Mouse (Mus musculus) megakaryocyte, embryonic 14.5 days (primary cell): ENCODE data around the gene Igsf9. TPM values are rescaled to one million over a fixed set of nuclear protein-coding genes. Genes with fewer than 3 reads are reported as not detected.

ENCODE experiments used
- H3K27me3 ChIP-seq: replicated peaks from 2 replicates; pipeline ENCODE3; 2012; ENCODE audit warnings: inconsistent platforms
- H3K36me3 ChIP-seq: replicated peaks from 2 replicates; pipeline ENCODE3; 2012; ENCODE audit warnings: low read length, inconsistent platforms, mixed read lengths
- H3K4me1 ChIP-seq: 2 replicates; pipeline ENCODE4 v1.6.1; 2012; ENCODE audit warnings: inconsistent platforms
- H3K4me3 ChIP-seq: replicated peaks from 2 replicates; pipeline ENCODE3; 2012; ENCODE audit warnings: moderate library complexity, mild to moderate bottlenecking, inconsistent platforms
- H3K9me3 ChIP-seq: 2 replicates; pipeline ENCODE4 v1.6.1; 2012; ENCODE audit warnings: inconsistent platforms
- FLI1 ChIP-seq: IDR thresholded peaks from 2 replicates; pipeline ENCODE4 v1.6.1; 2012; ENCODE audit warnings: low read length, inconsistent platforms, mixed read lengths
- GATA1 ChIP-seq: IDR thresholded peaks from 3 replicates; pipeline ENCODE4 v1.6.1; 2012; ENCODE audit warnings: mixed read lengths, low read length, inconsistent platforms, borderline replicate concordance
- polyA plus RNA-seq: library from polyadenylated mRNA; stranded (reverse); fragments of >175 nt; gene quantifications from 2 replicates; pipeline ENCODE4 v1.2.3, GENCODE M21; 2012; ENCODE audit warnings: low replicate concordance; ENCODE audit not compliant: insufficient read depth

The Igsf9 gene
- polyA plus RNA-seq, 1 experiment = 0.41 TPM

- peaks cover 100% of the 10 kb centered on the region for H3K4me1 ChIP-seq
Measured at GRCm38 (mm10) chr1:172510421-172510972, 28.9 kb downstream of the Igsf9 start.

GRCm38 (mm10) chr1:172512962-172513361, 31.4 kb downstream of the Igsf9 start:
- Histone ChIP-seq H3K4me1 (peaks cover 88% of the 10 kb centered on the region), H3K27me3 (no peaks in the 10 kb centered on the region), H3K36me3 (peaks cover 49% of the 10 kb centered on the region), H3K4me3 (peak overlapping the region; percentile 91), H3K9me3 (peaks cover 5% of the 10 kb centered on the region; the same call in 1 of the 2 replicates)
- TF ChIP-seq GATA1 (no peak), FLI1 (peak; percentile 87)

More at GRCm38 (mm10) chr1:172510421-172510972, 28.9 kb downstream of the Igsf9 start:
- Histone ChIP-seq H3K9me3 (no peaks in the 10 kb centered on the region), H3K4me3 (no peak overlapping the region), H3K27me3 (no peaks in the 10 kb centered on the region), H3K36me3 (peaks cover 64% of the 10 kb centered on the region)
- no peak for TF ChIP-seq FLI1
- TF ChIP-seq GATA1 = no peak

DNA sequence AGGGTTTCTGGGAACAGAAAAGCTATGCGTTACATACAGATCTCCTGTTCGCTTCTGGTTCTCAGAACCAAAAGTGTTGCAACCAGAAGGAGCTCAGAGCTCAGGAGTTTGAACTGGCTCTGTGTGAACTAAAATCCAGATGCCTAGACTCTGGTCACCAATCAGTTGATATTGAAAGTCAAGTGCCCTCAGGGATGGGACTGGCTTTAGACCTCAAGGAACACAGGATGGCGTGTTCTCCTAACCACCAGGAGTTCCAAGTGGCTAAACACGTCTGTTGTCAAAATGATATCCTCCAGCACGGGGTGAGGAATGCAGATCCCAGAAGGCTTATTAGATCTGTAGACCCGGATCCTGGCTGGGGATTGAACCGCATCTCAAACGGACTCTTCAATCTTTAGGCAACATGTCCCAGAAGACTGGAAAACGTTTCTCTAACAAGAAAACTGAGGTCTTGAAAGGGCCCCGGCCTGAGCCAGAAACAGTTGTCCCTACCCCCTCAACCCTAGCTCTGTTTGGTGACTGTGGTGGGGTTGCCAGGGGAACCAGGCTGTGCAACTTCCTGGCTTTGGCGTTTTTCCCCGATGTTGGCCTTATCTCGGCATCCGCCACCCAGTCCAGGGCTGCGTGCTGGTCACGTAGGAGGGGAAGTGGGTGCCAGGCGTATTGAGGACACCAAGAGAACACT, 32.1 kb downstream of the Igsf9 start:
- no peaks in the 10 kb centered on the region for H3K27me3 ChIP-seq
- peaks cover 42% of the 10 kb centered on the region for H3K36me3 ChIP-seq
- peaks cover 81% of the 10 kb centered on the region for H3K4me1 ChIP-seq
- peak; percentile 81; the same call in 1 of the 2 replicates for TF ChIP-seq FLI1
- TF ChIP-seq GATA1 = peak; percentile 95
- H3K4me3 ChIP-seq = peak overlapping the region; percentile 91
- peaks cover 5% of the 10 kb centered on the region; the same call in 1 of the 2 replicates for H3K9me3 ChIP-seq

GRCm38 (mm10) chr1:172514213-172514529, 32.6 kb downstream of the Igsf9 start:
- TF ChIP-seq GATA1 (no peak), FLI1 (no peak)
- Histone ChIP-seq H3K9me3 (peaks cover 5% of the 10 kb centered on the region; the same call in 1 of the 2 replicates), H3K27me3 (no peaks in the 10 kb centered on the region), H3K4me1 (peaks cover 79% of the 10 kb centered on the region), H3K4me3 (peak overlapping the region; percentile 91), H3K36me3 (peaks cover 37% of the 10 kb centered on the region)

- Histone ChIP-seq H3K4me1 (peaks cover 79% of the 10 kb centered on the region), H3K4me3 (peak overlapping the region; percentile 91), H3K9me3 (peaks cover 5% of the 10 kb centered on the region; the same call in 1 of the 2 replicates), H3K36me3 (peaks cover 32% of the 10 kb centered on the region), H3K27me3 (no peaks in the 10 kb centered on the region)
- TF ChIP-seq FLI1 = no peak
- no peak for TF ChIP-seq GATA1
Measured at GRCm38 (mm10) chr1:172514551-172515268, 33.1 kb downstream of the Igsf9 start.

GRCm38 (mm10) chr1:172515396-172515795, 33.8 kb downstream of the Igsf9 start:
- peaks cover 26% of the 10 kb centered on the region for H3K36me3 ChIP-seq
- TF ChIP-seq FLI1 = no peak
- no peak for TF ChIP-seq GATA1
- peaks cover 5% of the 10 kb centered on the region; the same call in 1 of the 2 replicates for H3K9me3 ChIP-seq
- H3K27me3 ChIP-seq = no peaks in the 10 kb centered on the region
- peak overlapping the region; percentile 84 for H3K4me3 ChIP-seq
- H3K4me1 ChIP-seq = peaks cover 79% of the 10 kb centered on the region

DNA sequence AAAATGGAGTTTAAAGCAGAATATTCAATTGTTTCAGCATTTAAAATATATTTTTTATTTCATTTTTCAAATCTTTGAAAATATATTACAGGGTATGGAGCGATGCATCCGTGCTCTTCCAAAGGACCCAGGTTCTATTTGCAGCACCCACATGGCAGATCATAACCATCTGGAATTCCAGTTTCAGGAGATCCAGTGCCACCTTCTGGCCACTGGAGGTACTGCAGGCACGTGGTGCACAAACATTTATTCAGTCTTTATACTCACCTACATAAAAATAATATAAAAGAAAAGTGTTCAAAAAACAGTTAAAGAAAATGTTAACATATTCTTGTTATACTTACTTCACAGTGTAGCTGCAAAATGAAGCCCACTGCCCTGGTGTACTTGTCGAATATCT, 36.4 kb downstream of the Igsf9 start:
- TF ChIP-seq GATA1 = no peak
- TF ChIP-seq FLI1 = no peak
- Histone ChIP-seq H3K36me3 (peaks cover 10% of the 10 kb centered on the region), H3K4me1 (peaks cover 70% of the 10 kb centered on the region), H3K9me3 (peaks cover 5% of the 10 kb centered on the region; the same call in 1 of the 2 replicates), H3K4me3 (no peak overlapping the region), H3K27me3 (no peaks in the 10 kb centered on the region)

GRCm38 (mm10) chr1:172519644-172520043, 38.1 kb downstream of the Igsf9 start:
- H3K4me1 ChIP-seq = peaks cover 62% of the 10 kb centered on the region
- no peak for TF ChIP-seq GATA1
- no peak for TF ChIP-seq FLI1
- no peaks in the 10 kb centered on the region for H3K27me3 ChIP-seq
- peaks cover 10% of the 10 kb centered on the region for H3K36me3 ChIP-seq
- no peak overlapping the region for H3K4me3 ChIP-seq
- H3K9me3 ChIP-seq = peaks cover 5% of the 10 kb centered on the region; the same call in 1 of the 2 replicates

GRCm38 (mm10) chr1:172520576-172521440, 39.2 kb downstream of the Igsf9 start, which contains the start of gene Cfap45:
Cfap45 (plus strand) TSS chr1:172520801.
- no peaks in the 10 kb centered on the region for H3K27me3 ChIP-seq
- peaks cover 10% of the 10 kb centered on the region for H3K36me3 ChIP-seq
- H3K4me1 ChIP-seq = peaks cover 62% of the 10 kb centered on the region
- peak within 1 kb of the TSS; percentile 85 for H3K4me3 ChIP-seq
- no peak for TF ChIP-seq FLI1
- TF ChIP-seq GATA1 = no peak
- peaks cover 5% of the 10 kb centered on the region; the same call in 1 of the 2 replicates for H3K9me3 ChIP-seq
